Mouse (Mus musculus) stomach, embryonic 16.5 days (tissue): ENCODE data around the gene Coq7. TPM values are rescaled to one million over a fixed set of nuclear protein-coding genes. Genes with fewer than 3 reads are reported as not detected.
A peak's percentile ranks its signal among the peaks of the same experiment; 100 is the strongest.

Experiments
- ATAC-seq: fragments of 200-750 bp; cut with Nextera tagmentation; 2 replicates; pipeline ENCODE4 v1.8.0; 2017; ENCODE audit warnings: moderate number of reproducible peaks, moderate TSS enrichment; ENCODE audit not compliant: insufficient read depth, low FRiP score
- H3K27ac ChIP-seq: fragments of 300-500 bp; sonication (generic); 2 replicates; pipeline ENCODE4 v1.5.1; 2014; ENCODE audit warnings: low read length
- H3K27me3 ChIP-seq: fragments of 300-500 bp; sonication (generic); 2 replicates; pipeline ENCODE4 v1.6.1; 2014; ENCODE audit warnings: low read length, control low read depth, mixed read lengths; ENCODE audit not compliant: control insufficient read depth, insufficient read depth
- H3K36me3 ChIP-seq: fragments of 300-500 bp; sonication (generic); 2 replicates; pipeline ENCODE4 v1.6.1; 2014; ENCODE audit warnings: low read length; ENCODE audit not compliant: control insufficient read depth, insufficient read depth
- H3K4me1 ChIP-seq: fragments of 300-500 bp; sonication (generic); 2 replicates; pipeline ENCODE4 v1.6.1; 2014; ENCODE audit warnings: low read length, control low read depth, mixed read lengths; ENCODE audit not compliant: control insufficient read depth, insufficient read depth
- H3K4me2 ChIP-seq: fragments of 300-500 bp; sonication (generic); 2 replicates; pipeline ENCODE4 v1.6.1; 2014; ENCODE audit warnings: low read depth, low read length, mixed read lengths
- H3K4me3 ChIP-seq: fragments of 300-500 bp; sonication (generic); replicated peaks from 2 replicates; pipeline ENCODE4 v1.5.1; 2014; ENCODE audit warnings: mild to moderate bottlenecking, low read length
- H3K9ac ChIP-seq: fragments of 300-500 bp; sonication (generic); 2 replicates; pipeline ENCODE4 v1.6.1; 2014; ENCODE audit warnings: low read length
- H3K9me3 ChIP-seq: fragments of 300-500 bp; sonication (generic); replicated peaks from 2 replicates; pipeline ENCODE4 v1.6.1; 2016; ENCODE audit warnings: low read length, control low read depth; ENCODE audit not compliant: control insufficient read depth
- WGBS: fragments of 180-500 bp; shearing (Covaris S2); extraction: QIAGEN DNeasy Blood & Tissue Kit; methylation state at CpG from one replicate; pipeline ENCODE4 v1.1.7; 2014; 5-methylcytosine and 5-hydroxymethylcytosine counted together
- polyA plus RNA-seq: library from polyadenylated mRNA; unstranded; fragments of >200 nt; fragmentation: Nextera tagmentation; extraction: Ambion mirVana; gene quantifications from 2 replicates; pipeline ENCODE4 v1.2.1, GENCODE M21; 2015

Coq7 gene
- polyA plus RNA-seq: 88.7 and 90.9 TPM in 2 replicates

DNA sequence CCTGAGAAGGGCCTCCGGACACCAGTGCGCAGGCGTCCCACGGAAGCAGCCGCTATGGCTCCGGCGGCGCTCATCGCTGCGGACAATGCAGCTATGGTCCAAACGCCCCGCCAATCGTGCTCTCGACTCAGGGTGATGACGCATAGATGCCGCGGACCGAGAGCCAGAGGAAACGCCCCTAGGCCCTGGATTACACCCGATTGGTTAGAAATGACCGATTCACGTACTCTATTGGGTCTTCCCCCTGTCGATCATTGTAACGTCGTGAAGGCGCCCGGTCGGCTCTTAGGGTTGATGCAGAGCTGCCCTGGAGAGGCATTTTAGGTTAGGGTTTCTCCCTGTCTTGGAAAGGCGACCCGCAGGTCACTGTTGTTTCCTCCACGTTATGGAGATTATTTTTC, at the start of gene Coq7:
Gene Coq7, minus strand, starts transcription at position 179 of the 401 bp plus-strand sequence.
- peak; percentile 99 for ATAC-seq
- Histone ChIP-seq H3K4me3 (peak within 1 kb of the TSS; percentile 75), H3K36me3 (no peaks in the 10 kb centered on the region), H3K9ac (peak within 1 kb of the TSS; percentile 88), H3K27me3 (no peaks in the 10 kb centered on the region), H3K4me1 (peaks cover 5% of the 10 kb centered on the region), H3K9me3 (no peaks in the 10 kb centered on the region), H3K27ac (peak within 1 kb of the TSS; percentile 95), H3K4me2 (peak within 1 kb of the TSS; percentile 83)
- WGBS: 1% methylated on average over 31 of the region's 31 CpGs

- H3K4me2 ChIP-seq: no peak overlapping the region
- WGBS: 58% methylated on average over 2 of the region's 2 CpGs
- no peaks in the 10 kb centered on the region for H3K27me3 ChIP-seq
- no peak overlapping the region for H3K9ac ChIP-seq
- no peaks in the 10 kb centered on the region for H3K9me3 ChIP-seq
- no peak overlapping the region for H3K4me3 ChIP-seq
- peaks cover 4% of the 10 kb centered on the region; the same call in 1 of the 2 replicates for H3K4me1 ChIP-seq
- no peak overlapping the region for H3K27ac ChIP-seq
- no peak for ATAC-seq
- H3K36me3 ChIP-seq: no peaks in the 10 kb centered on the region
Measured at GRCm38 (mm10) chr7:118579938-118580337, 46.8 kb upstream of the Coq7 start.

DNA sequence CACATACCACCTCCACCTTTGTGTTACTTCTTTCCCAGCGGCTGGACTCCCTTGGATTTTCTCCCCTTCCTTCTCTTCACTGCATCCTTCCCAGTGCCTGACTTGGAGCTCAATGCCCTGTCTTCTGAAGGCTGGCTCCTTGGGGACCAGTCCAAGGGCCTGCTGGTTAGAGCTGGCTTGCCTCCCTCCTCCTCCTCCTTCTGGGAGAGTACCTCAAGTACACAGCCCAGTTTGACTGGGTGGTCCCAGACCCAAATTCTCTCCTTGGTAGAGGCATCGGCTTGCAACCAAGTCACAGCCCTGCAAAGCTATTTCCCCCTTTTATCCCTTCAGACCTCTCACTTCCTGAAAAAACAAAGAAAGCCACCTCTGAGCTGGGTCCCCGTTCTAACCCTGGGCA, 45.1 kb upstream of the Coq7 start:
- WGBS: 66% methylated on average over 3 of the region's 3 CpGs
- Histone ChIP-seq H3K4me1 (no peaks in the 10 kb centered on the region), H3K4me2 (no peak overlapping the region), H3K9me3 (no peaks in the 10 kb centered on the region), H3K9ac (no peak overlapping the region), H3K27ac (no peak overlapping the region), H3K4me3 (no peak overlapping the region), H3K27me3 (no peaks in the 10 kb centered on the region), H3K36me3 (no peaks in the 10 kb centered on the region)
- no peak for ATAC-seq

DNA sequence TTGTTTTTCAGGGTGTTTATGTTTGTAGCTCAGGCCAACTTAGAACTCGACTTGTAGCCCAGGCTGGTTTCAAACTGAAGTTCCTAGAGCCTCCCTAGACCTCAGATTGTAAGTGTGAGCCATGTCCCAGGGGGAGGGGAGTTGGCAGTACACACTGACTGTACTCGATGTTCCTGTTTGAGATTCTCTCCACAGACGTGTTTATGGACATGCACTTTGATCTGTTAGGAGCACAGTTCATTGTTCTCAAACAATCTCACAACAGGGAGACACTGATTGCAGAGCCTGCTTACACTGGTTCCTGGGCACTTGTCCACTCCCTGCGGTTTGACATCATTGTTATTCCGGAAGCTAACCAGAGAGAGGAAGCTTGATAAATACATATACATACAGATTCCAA, 38.9 kb upstream of the Coq7 start:
- no peaks in the 10 kb centered on the region for H3K27me3 ChIP-seq
- no peaks in the 10 kb centered on the region for H3K4me1 ChIP-seq
- 54% methylated on average over 5 of the region's 5 CpGs for WGBS
- no peaks in the 10 kb centered on the region for H3K36me3 ChIP-seq
- ATAC-seq: no peak
- H3K9me3 ChIP-seq: no peaks in the 10 kb centered on the region
- no peak overlapping the region for H3K4me2 ChIP-seq
- H3K27ac ChIP-seq: no peak overlapping the region
- no peak overlapping the region for H3K9ac ChIP-seq
- H3K4me3 ChIP-seq: no peak overlapping the region

DNA sequence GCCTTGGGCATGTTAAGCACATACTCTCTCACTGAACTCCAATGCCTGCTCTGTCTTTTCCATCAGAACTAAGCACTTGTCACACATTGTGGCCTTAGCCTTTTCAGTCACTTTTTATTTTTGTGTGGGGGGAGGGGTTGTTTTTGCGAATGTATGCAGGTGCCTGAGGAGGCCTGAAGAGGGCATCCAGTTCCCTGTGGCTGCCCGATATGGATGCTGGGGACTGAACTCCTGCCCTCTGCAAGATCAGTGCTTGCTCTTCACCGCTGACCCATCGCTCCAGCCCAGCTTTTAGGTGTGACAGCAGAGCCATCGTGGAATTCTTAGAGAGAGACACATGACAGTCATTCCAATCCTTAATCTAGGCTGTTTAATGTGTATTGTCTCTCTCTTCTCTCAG, 38.2 kb upstream of the Coq7 start:
- H3K9me3 ChIP-seq: no peaks in the 10 kb centered on the region
- H3K27me3 ChIP-seq: no peaks in the 10 kb centered on the region
- H3K4me2 ChIP-seq: no peak overlapping the region
- H3K4me3 ChIP-seq: no peak overlapping the region
- no peak overlapping the region for H3K27ac ChIP-seq
- ATAC-seq: no peak
- H3K9ac ChIP-seq: no peak overlapping the region
- 51% methylated on average over 5 of the region's 5 CpGs for WGBS
- no peaks in the 10 kb centered on the region for H3K36me3 ChIP-seq
- H3K4me1 ChIP-seq: no peaks in the 10 kb centered on the region

GRCm38 (mm10) chr7:118569121-118569543, 36.0 kb upstream of the Coq7 start:
- no peaks in the 10 kb centered on the region for H3K4me1 ChIP-seq
- ATAC-seq: peak; percentile 42; the same call in 1 of the 2 replicates
- H3K9ac ChIP-seq: no peak overlapping the region
- H3K4me2 ChIP-seq: no peak overlapping the region
- H3K27ac ChIP-seq: no peak overlapping the region
- no peak overlapping the region for H3K4me3 ChIP-seq
- no peaks in the 10 kb centered on the region for H3K36me3 ChIP-seq
- H3K9me3 ChIP-seq: no peaks in the 10 kb centered on the region
- H3K27me3 ChIP-seq: no peaks in the 10 kb centered on the region
- WGBS: 70% methylated on average over 6 of the region's 6 CpGs

DNA sequence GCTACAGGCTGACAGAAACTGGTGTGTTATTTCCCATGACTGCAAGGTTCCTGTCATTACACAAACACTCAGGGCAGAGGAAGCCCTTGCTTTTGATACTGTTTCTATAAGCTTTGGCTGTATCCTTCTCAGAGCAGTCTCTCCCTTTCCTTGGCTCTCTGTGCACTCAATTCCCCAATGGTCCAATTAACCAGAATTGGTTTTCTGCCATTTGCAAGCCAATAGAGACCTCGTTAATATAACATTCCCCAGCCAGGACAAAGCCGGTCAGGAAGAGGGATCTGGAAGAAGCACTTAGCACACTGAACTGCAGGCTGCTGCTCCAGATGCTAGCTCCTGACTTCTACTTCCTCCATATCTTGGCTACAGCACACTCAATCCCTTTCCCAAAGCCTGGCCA, 21.1 kb upstream of the Coq7 start:
- ATAC-seq: no peak
- WGBS: 88% methylated on average over 2 of the region's 2 CpGs
- Histone ChIP-seq H3K27ac (no peak overlapping the region), H3K9me3 (no peaks in the 10 kb centered on the region), H3K9ac (no peak overlapping the region), H3K36me3 (peaks cover 9% of the 10 kb centered on the region; the same call in 1 of the 2 replicates), H3K27me3 (no peaks in the 10 kb centered on the region), H3K4me1 (no peaks in the 10 kb centered on the region), H3K4me2 (no peak overlapping the region), H3K4me3 (no peak overlapping the region)

DNA sequence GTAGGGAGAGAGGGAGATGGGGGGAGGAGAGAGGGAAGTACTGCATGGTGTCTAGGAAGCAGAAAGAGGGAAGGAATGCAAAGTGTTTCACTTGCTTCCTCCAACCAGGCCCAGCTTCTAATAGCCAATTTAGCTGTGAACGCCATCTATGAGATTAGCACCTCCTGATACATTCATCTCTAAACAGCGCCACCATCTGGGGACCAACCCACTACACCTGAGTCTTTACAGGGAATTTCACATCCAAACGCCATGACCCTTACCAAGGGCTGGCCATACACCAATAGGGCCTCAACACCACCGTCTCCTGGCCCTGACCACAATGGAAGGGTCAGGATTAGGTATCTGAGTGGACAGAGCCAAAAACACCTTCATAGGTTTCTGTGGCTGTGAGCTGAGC, 20.7 kb upstream of the Coq7 start:
- Histone ChIP-seq H3K4me3 (no peak overlapping the region), H3K27ac (no peak overlapping the region), H3K36me3 (peaks cover 9% of the 10 kb centered on the region; the same call in 1 of the 2 replicates), H3K9ac (no peak overlapping the region), H3K4me2 (no peak overlapping the region), H3K9me3 (no peaks in the 10 kb centered on the region), H3K27me3 (no peaks in the 10 kb centered on the region), H3K4me1 (no peaks in the 10 kb centered on the region)
- WGBS: 74% methylated on average over 4 of the region's 4 CpGs
- no peak for ATAC-seq

DNA sequence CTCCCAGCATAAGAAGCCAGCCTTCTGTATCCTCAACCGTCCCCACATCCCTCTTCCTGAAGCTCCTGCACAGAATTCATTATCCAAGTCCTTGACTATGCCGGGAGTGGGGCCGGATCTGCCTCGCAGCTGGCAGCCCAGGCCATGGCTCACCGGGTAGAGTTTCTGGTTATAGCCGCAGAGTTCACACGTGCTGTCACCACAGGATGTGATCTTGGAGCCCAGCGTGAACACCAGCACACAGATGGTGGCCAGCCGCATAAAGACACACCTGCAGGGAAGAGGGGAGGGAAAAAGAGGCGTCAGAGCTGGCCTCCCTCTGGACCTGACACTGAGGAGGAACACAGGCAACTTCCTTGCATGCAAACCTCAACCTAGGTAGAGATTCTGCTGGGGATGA, 14.3 kb upstream of the Coq7 start:
- ATAC-seq: no peak
- Histone ChIP-seq H3K4me2 (no peak overlapping the region), H3K9ac (no peak overlapping the region), H3K9me3 (no peaks in the 10 kb centered on the region), H3K27ac (no peak overlapping the region), H3K4me3 (no peak overlapping the region), H3K27me3 (no peaks in the 10 kb centered on the region), H3K36me3 (peaks cover 9% of the 10 kb centered on the region; the same call in 1 of the 2 replicates), H3K4me1 (no peaks in the 10 kb centered on the region)
- WGBS: 80% methylated on average over 10 of the region's 10 CpGs

DNA sequence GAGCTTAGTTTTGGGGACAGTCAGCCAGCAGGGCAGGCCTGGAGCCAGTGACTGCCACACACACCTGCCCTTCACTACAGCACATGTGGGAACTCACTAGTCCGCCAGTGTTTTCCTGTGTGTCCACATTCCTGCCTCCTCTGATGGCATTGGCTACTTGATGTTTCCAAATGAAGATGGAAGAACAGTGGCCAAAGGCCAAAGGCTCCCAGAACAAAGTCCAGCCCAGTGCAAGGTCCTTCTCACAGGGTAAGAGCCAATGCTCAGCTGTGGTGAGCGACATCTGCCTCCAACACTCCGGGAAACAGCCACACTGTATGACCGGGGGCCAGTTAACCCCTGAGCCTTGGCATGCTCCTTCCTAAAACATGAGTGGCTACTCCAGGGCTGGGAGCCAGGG, 11.0 kb upstream of the Coq7 start:
- no peaks in the 10 kb centered on the region for H3K9me3 ChIP-seq
- H3K4me2 ChIP-seq: no peak overlapping the region
- H3K27me3 ChIP-seq: no peaks in the 10 kb centered on the region
- H3K4me3 ChIP-seq: no peak overlapping the region
- WGBS: 83% methylated on average over 4 of the region's 4 CpGs
- H3K4me1 ChIP-seq: no peaks in the 10 kb centered on the region
- no peak for ATAC-seq
- no peak overlapping the region for H3K27ac ChIP-seq
- no peaks in the 10 kb centered on the region for H3K36me3 ChIP-seq
- no peak overlapping the region for H3K9ac ChIP-seq
